ENCODE assay signal across 8 mouse cellular contexts in the genomic region with DNA sequence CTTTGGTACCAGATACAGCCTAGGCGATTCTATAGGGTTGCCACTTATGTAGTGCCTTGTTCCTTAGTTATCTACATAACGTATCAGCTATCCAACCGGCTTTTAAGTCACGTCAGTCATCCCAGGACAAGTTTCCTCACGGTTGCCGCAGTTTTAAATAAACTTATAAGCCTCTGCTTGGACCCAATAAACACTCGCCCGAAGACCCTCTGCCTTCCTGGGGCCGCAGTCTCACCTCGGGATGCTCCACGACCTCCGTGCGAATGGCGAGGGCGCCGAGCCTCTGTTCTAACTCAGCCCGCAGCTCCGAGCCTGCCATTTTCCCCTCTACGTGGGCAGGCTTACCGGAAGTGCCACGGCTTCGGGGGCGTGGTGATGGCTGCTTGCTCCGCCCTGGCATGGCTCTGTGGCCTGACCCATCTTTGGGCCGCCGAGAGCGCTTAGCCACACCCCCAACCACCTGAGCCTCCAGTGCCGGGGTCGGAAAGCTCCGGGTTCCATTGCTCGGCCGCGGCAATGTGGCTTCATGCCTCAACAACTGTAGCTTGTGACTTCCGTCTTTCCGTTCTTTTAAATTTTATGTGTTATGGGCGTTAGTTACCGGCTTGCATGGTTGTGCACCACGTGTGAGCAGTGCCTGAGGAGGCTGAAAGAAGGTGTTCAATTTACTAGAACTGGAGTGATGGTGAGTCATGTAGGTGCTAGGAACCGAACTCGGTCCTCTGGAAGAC. TPM values are rescaled to one million over a fixed set of nuclear protein-coding genes. Genes with fewer than 3 reads are reported as not detected.
DNase-seq lines count a peak whose midpoint lies in the region; ATAC-seq and TF ChIP-seq lines count a peak whose summit lies in the region.

TSS of gene Prorsd1 (minus strand) at position 352 of the 731 bp plus-strand sequence.

- ATAC-seq in megakaryocyte-erythroid progenitor cell, adult 5-6 weeks (replicated peaks; ENCODE audit: low FRiP score, low TSS enrichment, poor library complexity, severe bottlenecking), result peak; percentile 99

- DNase-seq in adipocyte (ENCODE audit: low spot score), result peak; percentile 90
- peak; percentile 83 to 85 for DNase-seq in gastrocnemius, adult 8-10 months (ENCODE audit: low spot score in 2 of 2)
- peak; percentile 52 for DNase-seq in hindlimb bud, embryonic 11.5 days (ENCODE audit: extremely low spot score, low read depth, low spot score)
- peak; percentile 67 to 93 for DNase-seq in left cerebral cortex, postnatal 10 days (ENCODE audit: extremely low spot score in 1 of 2, low spot score in 2 of 2)
- DNase-seq in right cerebral cortex, postnatal 25 days, result peak; percentile 66
- peak; percentile 86 to 91 for DNase-seq in urinary bladder, postnatal 4 days (ENCODE audit: low spot score in 2 of 2)

- H3K27ac ChIP-seq in cortical plate, adult 2 months (ENCODE audit: insufficient read depth, low read length), result peak within 1 kb of the TSS; percentile 39

- no peak; the same call in 1 of the 2 replicates for TF ChIP-seq POLR2A in cortical plate, adult 2 months (IDR thresholded peaks at IDR 0.05; ENCODE audit: extremely low read depth, insufficient read depth, low read length)

- peak within 1 kb of the TSS; percentile 75 for H3K4me3 ChIP-seq in cortical plate, adult 2 months (ENCODE audit: insufficient read depth, low read length)

- no peak for TF ChIP-seq CTCF in cortical plate, adult 2 months (IDR thresholded peaks at IDR 0.05; ENCODE audit: extremely low read depth, insufficient read depth, low read length)

- intact Hi-C loops in left cerebral cortex, postnatal 10 days (cut with DNase I), result no loop called here

- no peaks in the 10 kb centered on the region; the same call in 1 of the 2 replicates for H3K4me1 ChIP-seq in cortical plate, adult 2 months (ENCODE audit: control insufficient read depth, insufficient read depth, low read length)

RNA-seq across cellular contexts. Expression of gene Prorsd1, which starts in this region (rescaled TPM):
- polyA plus RNA-seq in cortical plate, adult 2 months (2012; rRNA removed), result 4.0 and 4.5 TPM in 2 replicates
- total RNA-seq in gastrocnemius, adult 8-10 months (2022), result 10 to 100 TPM; 22.5 to 27.0 (median 23.8) TPM
- total RNA-seq in left cerebral cortex, postnatal 10 days (2021), result 1 to 10 TPM; 2.8 to 3.7 TPM
- total RNA-seq in megakaryocyte-erythroid progenitor cell, adult 5-6 weeks (2014; fragmentation: Nextera tagmentation), result 56.5 and 69.5 TPM in 2 replicates
- total RNA-seq in megakaryocyte-erythroid progenitor cell, adult 5-6 weeks (2017), result 76.9 and 78.5 TPM in 2 replicates

Comparison
In these comparisons a context has a peak if more than half of its experiments do, and no peak if none do; other contexts are left out.
1. Peak in every context shown above with its lines: DNase-seq, ATAC-seq, H3K4me3 ChIP-seq and H3K27ac ChIP-seq.
2. RNA of gene Prorsd1 (total RNA-seq): 56.5 to 78.5 TPM in megakaryocyte-erythroid progenitor cell, adult 5-6 weeks and 22.5 to 27.0 TPM in gastrocnemius, adult 8-10 months; 2.8 to 3.7 TPM in left cerebral cortex, postnatal 10 days; every median in the first group is over 4 times any median in the second.